Mouse (Mus musculus): ENCODE measurements around the gene Nlrp1a.
A peak's percentile ranks its signal among the peaks of the same experiment; 100 is the strongest.

Gene Nlrp1a

DNA sequence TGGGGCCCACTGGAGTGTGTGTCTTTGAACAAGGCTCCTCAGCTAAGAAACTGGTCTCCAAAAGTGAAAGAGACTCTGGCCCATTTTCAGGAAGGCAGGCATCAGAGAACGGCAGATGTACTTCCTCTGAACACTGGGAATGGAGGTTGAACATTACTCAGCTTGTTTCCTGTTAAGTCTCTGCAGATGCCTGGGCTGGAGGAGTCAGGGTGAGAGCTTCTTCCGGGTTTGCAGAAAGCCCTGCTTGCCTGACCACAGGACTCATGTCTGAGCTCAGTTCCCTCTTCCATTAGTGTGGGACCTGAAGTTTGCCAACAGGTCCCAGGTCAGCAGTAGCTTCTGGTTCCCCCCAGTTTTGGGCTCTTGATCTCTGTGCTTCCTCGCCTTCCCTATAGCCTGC, at the start of gene Nlrp1a:
Gene Nlrp1a (minus strand): TSS at position 44 of the 400 bp plus-strand sequence.
- peak; percentile 8 to 12 for DNase-seq

DNA sequence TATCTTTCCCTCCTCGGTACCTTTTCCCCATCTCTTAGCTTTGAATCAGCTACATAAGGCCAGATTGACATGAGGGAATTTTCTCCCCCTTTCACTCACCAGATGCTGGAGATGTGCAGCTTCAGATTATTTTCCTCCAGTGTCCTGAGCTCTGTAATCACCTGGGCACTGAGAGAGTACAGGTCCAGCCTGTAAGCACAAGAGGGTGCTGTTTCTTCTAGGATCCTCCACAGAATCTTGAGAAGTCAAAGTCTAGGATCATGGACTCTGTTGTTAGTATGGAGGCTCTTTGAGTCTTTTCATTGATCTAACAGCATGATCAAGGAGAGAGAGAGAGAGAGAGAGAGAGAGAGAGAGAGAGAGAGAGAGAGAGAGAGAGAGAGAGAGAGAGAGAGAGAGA, 25.1 kb upstream of the Nlrp1a start:
- DNase-seq, result no peak

DNA sequence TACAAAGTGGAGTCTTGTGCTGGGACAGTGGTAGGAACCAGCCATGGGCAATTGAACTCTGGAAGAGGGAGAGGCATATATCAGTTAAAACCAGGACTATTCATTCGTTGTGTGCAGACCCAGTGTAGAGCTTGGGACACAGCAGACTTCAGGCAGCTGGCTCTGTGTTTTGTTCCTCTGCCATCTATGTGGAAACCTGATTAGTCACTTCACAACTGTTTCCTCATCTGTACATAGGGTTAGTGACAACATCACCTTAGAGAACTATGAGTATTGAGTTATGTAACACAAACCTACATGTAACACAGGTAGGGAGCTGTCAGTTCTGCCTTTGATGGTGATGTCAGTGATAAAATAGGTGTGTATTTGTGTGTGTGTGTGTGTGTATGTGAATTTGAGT, 19.6 kb upstream of the Nlrp1a start:
- DNase-seq, result no peak

DNA sequence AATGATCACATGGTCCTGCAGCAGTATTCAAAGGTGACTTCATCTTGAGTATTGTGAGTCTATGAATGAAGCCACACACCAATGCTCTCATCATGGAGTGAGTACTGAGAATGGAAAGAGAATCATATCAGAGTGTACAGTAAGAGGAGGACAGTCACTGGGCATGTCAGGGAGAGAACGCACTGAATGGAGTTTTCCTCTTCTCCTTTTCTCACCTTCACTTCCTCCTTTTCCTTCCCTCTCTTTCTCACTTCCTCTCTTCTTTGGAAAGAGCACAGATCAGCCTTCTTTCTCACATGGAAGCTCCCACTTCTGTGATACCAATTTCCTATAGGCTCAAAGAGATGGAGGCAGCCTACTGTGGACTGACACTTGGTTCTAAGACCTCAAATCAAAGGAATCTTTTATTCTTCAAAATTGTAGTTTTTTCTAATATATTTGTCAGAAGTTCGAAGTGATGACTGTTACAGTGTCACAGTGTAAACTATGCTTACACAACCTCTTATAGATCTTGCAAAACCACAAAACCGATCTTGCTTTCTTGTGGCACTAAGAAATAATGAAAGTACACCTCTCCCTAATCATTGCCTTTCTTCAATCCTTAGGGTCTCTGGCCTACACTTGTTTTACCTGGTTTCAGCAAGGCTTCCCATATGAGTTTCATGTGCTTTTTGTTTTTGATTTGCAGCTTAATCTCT, 15.1 kb upstream of the Nlrp1a start:
- DNase-seq, result no peak

DNA sequence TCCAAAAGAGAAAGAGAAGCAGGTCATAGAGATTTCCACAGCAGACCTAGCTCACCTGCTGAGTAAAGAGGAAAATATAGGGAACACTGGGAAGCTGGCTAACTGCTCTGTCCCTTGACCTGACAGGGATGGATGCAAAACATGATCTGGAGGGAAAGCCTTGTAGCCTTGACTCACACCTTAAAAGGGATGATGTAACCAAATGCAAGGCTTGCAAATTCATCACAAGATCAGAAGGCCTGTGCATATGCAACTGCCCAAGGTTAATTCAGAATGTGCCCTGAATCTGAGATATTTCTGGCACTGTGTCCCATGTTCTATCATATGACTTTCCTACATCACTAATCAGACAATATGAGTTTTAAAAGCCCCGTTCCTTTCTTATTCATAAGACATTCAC, 10.8 kb upstream of the Nlrp1a start:
- DNase-seq, result no peak

DNA sequence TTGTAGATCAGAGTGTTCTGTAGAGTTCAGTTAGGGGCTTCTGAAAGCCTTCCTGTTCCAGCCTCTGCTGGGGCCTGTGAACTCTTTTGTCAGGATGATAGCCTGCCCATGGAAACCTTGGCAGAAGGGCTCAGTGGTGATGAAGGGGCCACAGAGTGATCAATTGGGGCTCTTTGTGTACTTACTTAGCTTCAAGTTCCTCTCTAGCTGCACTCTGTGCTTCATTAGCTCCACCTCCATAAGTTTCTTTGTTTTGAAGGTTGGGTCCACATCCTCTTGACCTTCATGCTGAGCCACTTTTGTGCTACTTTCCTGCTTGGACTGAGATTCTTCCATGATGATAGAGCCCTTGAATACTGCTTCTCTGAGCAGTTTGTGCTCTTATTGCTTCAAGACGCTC, 2.5 kb downstream of the Nlrp1a start:
- no peak for DNase-seq

DNA sequence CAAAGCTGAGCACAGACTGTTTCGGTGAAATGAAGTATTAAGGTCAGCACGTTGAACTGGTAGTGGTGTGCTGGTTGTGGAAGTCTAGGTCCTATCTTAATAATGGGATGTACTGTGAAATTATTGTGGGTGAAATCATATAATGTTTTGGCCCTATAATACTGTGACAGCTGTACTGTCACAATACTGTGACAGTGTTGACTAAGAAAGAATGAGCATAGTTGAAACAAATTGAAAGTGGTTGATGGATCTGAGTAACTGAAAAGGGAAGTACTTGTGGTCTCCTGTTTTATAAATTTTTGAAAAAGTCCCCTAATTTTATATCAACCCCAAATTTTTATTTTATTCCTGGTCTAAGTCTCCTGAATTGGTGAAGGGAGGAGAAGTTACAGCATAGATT, 37.4 kb downstream of the Nlrp1a start:
- no peak for DNase-seq

DNA sequence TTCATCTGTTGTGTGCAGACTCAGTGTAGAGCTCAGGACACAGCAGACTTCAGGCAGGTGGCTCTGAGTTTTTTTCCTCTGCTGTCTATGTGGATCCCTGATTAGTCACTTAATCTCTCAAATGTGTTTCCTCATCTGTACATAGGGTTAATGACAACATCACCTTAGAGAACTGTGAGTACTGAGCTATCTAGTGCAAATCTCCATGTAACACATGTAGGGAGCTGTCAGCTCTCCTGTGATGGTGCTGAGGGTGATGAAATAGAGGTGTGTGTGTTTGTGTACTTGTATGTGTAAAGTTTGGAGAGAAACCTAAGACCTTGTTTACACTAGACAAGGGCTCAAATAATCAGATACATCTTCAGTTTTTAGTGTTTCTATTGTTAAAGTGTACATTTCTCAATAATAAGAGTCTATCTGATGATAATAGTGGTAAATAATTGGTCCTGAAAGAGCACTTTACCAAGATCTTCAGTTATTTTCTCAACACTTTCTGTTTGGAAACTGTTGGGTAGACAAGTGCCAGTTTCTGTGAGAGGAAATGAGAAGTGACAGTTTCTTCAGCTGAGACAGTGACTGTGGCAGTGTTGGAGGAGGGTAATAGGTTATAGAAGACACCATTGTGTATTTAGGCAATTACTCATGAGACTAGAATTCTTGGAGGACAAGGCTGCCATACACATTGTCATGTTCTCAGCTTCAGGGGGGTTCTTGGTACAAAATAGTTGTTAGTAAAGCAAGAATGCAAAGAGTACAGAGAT, 38.1 kb downstream of the Nlrp1a start:
- no peak for DNase-seq

DNA sequence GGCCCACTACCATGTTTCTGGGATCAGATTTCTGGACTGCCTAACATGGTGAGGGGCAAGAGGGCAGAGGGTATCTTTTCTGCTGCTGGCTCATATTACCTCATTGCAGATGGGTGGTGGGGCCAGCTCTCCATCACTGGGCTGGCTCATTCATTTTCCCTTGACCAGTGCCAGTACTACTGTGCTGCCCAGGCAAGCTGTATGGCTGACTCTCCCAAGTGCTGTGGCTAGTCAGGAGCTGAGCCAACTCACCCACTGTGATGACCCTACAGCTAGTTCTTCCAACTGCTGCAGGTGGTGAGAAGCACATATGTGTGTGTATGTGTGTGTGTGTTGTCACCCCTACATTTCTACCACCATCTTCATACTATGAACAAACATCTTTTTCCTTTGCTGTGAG, 40.6 kb downstream of the Nlrp1a start:
- DNase-seq, result no peak

DNA sequence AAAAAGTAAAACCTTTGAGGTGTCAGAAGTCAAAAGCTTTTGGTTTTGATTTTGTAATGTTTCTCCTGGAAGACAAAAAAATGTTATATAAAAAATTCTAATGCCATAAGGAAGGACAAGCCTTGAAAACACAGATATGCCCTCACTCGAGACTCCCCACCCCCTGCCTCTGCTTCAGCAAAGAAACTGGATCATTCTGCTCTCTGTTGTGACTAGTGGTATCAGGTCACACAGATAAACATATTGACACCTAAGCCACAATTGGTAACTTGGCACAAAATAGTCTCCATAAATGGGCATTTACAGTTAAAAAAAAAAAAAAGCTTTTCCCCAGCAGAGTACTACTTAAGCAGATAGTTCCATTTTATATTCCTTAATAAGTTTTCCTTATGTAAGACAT, 68.2 kb downstream of the Nlrp1a start:
- no peak for DNase-seq

DNA sequence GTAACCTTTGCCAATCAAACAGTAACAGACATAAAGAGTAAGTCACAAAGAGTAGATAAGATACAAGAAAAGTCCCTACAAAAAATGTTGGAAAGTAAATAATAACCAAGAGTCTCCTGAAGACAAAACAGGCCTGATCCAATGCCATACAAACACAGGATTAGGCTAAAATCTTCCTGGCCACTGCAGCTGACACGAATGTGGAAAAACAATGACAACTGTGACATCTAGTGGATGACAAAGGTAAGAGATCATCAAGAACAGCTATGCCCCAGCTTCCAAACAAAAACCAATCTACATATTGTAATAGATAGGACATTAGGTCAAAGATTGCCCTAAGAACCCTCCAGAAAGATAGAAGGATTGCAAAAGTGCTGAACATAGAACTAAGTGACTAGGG, 92.0 kb downstream of the Nlrp1a start:
- no peak for DNase-seq
